In genomic region chr2:14054716-14055115, GRCm38 (mm10) we compare ENCODE assay signal across 8 mouse cellular contexts. TPM values are rescaled to one million over a fixed set of nuclear protein-coding genes. Genes with fewer than 3 reads are reported as not detected.
DNase-seq lines count a peak whose midpoint lies in the region; ATAC-seq lines count a peak whose summit lies in the region.

No protein-coding gene starts in this region.

- DNase-seq in embryo, embryonic 10.5 days (ENCODE audit: low spot score), result peak; percentile 60
- no peak for DNase-seq in embryo, embryonic 9.5 days (ENCODE audit: extremely low spot score)
- DNase-seq in 3T3-L1 (ENCODE audit: low read depth, low spot score), result peak; percentile 45
- DNase-seq in forebrain, embryonic 14.5 days (ENCODE audit: low spot score), result no peak
- DNase-seq in retina, embryonic 14.5 days (ENCODE audit: low spot score), result no peak
- no peak for DNase-seq in right cerebral cortex, postnatal 14 days
- no peak for DNase-seq in testis, postnatal 10 days (ENCODE audit: low spot score)

- H3K36me3 ChIP-seq in forebrain, embryonic 14.5 days (ENCODE audit: control insufficient read depth, insufficient read depth, low read length), result no peaks in the 10 kb centered on the region
- no peaks in the 10 kb centered on the region for H3K36me3 ChIP-seq in liver, embryonic 15.5 days (replicated peaks)

- ATAC-seq in forebrain, embryonic 14.5 days, result peak; percentile 5
- peak; percentile 46 for ATAC-seq in liver, embryonic 15.5 days (ENCODE audit: insufficient read depth)

- H3K4me3 ChIP-seq in forebrain, embryonic 14.5 days (ENCODE audit: low read depth, low read length), result peak overlapping the region; percentile 65
- H3K4me3 ChIP-seq in liver, embryonic 15.5 days (replicated peaks), result peak overlapping the region; percentile 87

- no peaks in the 10 kb centered on the region for H3K9me3 ChIP-seq in forebrain, embryonic 14.5 days (replicated peaks; ENCODE audit: control insufficient read depth, low read length)
- no peaks in the 10 kb centered on the region for H3K9me3 ChIP-seq in liver, embryonic 15.5 days (replicated peaks)

- 7% methylated on average over 6 of the region's 6 CpGs for WGBS in forebrain, embryonic 14.5 days
- WGBS in liver, embryonic 15.5 days (ENCODE audit: insufficient replicate concordance), result 5% methylated on average over 6 of the region's 6 CpGs

- H3K4me2 ChIP-seq in forebrain, embryonic 14.5 days (ENCODE audit: low read length), result peak overlapping the region; percentile 74
- peak overlapping the region; percentile 87 for H3K4me2 ChIP-seq in liver, embryonic 15.5 days

- peak overlapping the region; percentile 79 for H3K9ac ChIP-seq in forebrain, embryonic 14.5 days (ENCODE audit: low read length)
- H3K9ac ChIP-seq in liver, embryonic 15.5 days, result peak overlapping the region; percentile 70

- H3K4me1 ChIP-seq in forebrain, embryonic 14.5 days (ENCODE audit: control insufficient read depth, insufficient read depth, low read length), result peaks cover 3% of the 10 kb centered on the region; the same call in 1 of the 2 replicates
- peaks cover 23% of the 10 kb centered on the region for H3K4me1 ChIP-seq in liver, embryonic 15.5 days (replicated peaks)

- peak overlapping the region; percentile 88 for H3K27ac ChIP-seq in forebrain, embryonic 14.5 days (ENCODE audit: low read depth, low read length)
- peak overlapping the region; percentile 76 for H3K27ac ChIP-seq in liver, embryonic 15.5 days (replicated peaks)

- no peaks in the 10 kb centered on the region for H3K27me3 ChIP-seq in forebrain, embryonic 14.5 days (replicated peaks; ENCODE audit: control insufficient read depth, insufficient read depth, low read length)
- no peaks in the 10 kb centered on the region; the same call in 1 of the 2 replicates for H3K27me3 ChIP-seq in liver, embryonic 15.5 days

RNA-seq across cellular contexts. Expression of gene Hacd1, which starts 1.2 kb away (rescaled TPM):
- 69.4 and 69.7 TPM in 2 replicates for polyA plus RNA-seq in forebrain, embryonic 14.5 days (2014; fragmentation: Nextera tagmentation; extraction: Ambion mirVana)
- 44.2 and 46.9 TPM in 2 replicates for polyA plus RNA-seq in liver, embryonic 15.5 days (2015; fragmentation: Nextera tagmentation; extraction: Ambion mirVana)

RNA-seq across cellular contexts. Expression of gene Stam, which starts 19.2 kb away (rescaled TPM):
- polyA plus RNA-seq in forebrain, embryonic 14.5 days (2014; fragmentation: Nextera tagmentation; extraction: Ambion mirVana), result 128 and 139 TPM in 2 replicates
- 26.2 and 28.4 TPM in 2 replicates for polyA plus RNA-seq in liver, embryonic 15.5 days (2015; fragmentation: Nextera tagmentation; extraction: Ambion mirVana)

Comparison
In these comparisons a context has a peak if more than half of its experiments do, and no peak if none do; other contexts are left out.
1. DNase-seq: peak in embryo, embryonic 10.5 days (single experiment) and 3T3-L1 (single experiment); none in embryo, embryonic 9.5 days (single experiment), forebrain, embryonic 14.5 days (single experiment), retina, embryonic 14.5 days (single experiment), right cerebral cortex, postnatal 14 days (single experiment) and testis, postnatal 10 days (single experiment).